Mouse (Mus musculus) CH12.LX (cell line): ENCODE measurements around the gene Rwdd3. TPM values are rescaled to one million over a fixed set of nuclear protein-coding genes. Genes with fewer than 3 reads are reported as not detected.

Experiments
- DNase-seq: peaks from one replicate; pipeline ENCODE4 v3.0.0-alpha.2; 2013; ENCODE audit errors: extremely low read depth
- H3K27ac ChIP-seq: 2 replicates; pipeline ENCODE4 v1.5.1; 2012; ENCODE audit warnings: low read depth, mild to moderate bottlenecking, control low read depth, moderate library complexity; ENCODE audit not compliant: insufficient read depth
- H3K27me3 ChIP-seq: replicated peaks from 2 replicates; pipeline ENCODE3; 2012; ENCODE audit warnings: inconsistent platforms
- H3K36me3 ChIP-seq, 2 experiments: replicated peaks in 1 of 2; 2 replicates each; pipeline versions ENCODE3 to v1.6.1; 2012; ENCODE audit warnings: inconsistent platforms in 1 of 2, low read length in 1 of 2, mild to moderate bottlenecking in 1 of 2, mixed read lengths in 1 of 2, moderate library complexity in 1 of 2; ENCODE audit not compliant: control insufficient read depth in 1 of 2, insufficient read depth in 1 of 2
- H3K4me1 ChIP-seq, 2 experiments: 2 replicates each; pipeline ENCODE4 v1.6.1; 2012; ENCODE audit warnings: inconsistent platforms in 1 of 2, moderate library complexity in 1 of 2; ENCODE audit not compliant: insufficient read depth in 2 of 2, control insufficient read depth in 1 of 2
- H3K4me2 ChIP-seq: 2 replicates; pipeline ENCODE4 v1.6.1; 2012; ENCODE audit warnings: low read depth, mild to moderate bottlenecking, control low read depth; ENCODE audit not compliant: poor library complexity, insufficient read depth, severe bottlenecking
- H3K4me3 ChIP-seq, 3 experiments: fragments of 150-350 bp in 1 of 3; sonication (generic) in 1 of 3; replicated peaks in 1 of 3; 2 replicates each; pipeline versions ENCODE3 to v1.5.1; 2011 to 2012; ENCODE audit warnings: low read depth in 2 of 3, low read length in 2 of 3, mild to moderate bottlenecking in 2 of 3, moderate library complexity in 2 of 3, control low read depth in 1 of 3, improper control_type of control experiment in 1 of 3, inconsistent platforms in 1 of 3, mixed read lengths in 1 of 3; ENCODE audit not compliant: poor library complexity in 1 of 3
- H3K79me2 ChIP-seq: replicated peaks from 2 replicates; pipeline ENCODE4 v1.6.1; 2012; ENCODE audit warnings: mild to moderate bottlenecking, moderate library complexity; ENCODE audit not compliant: control insufficient read depth, poor library complexity, insufficient read depth, severe bottlenecking; ENCODE audit errors: extremely low read depth
- H3K9ac ChIP-seq: 2 replicates; pipeline ENCODE4 v1.6.1; 2012; ENCODE audit warnings: low read depth, mild to moderate bottlenecking, control low read depth, moderate library complexity; ENCODE audit not compliant: insufficient read depth
- H3K9me3 ChIP-seq: replicated peaks from 2 replicates; pipeline ENCODE3; 2012; ENCODE audit warnings: low read length, inconsistent platforms, mixed read lengths
- BHLHE40 ChIP-seq: IDR thresholded peaks from 2 replicates; pipeline ENCODE4 v1.6.1; 2011; ENCODE audit warnings: mild to moderate bottlenecking, low read depth, low read length, improper control_type of control experiment
- CHD1 ChIP-seq: IDR thresholded peaks from 2 replicates; pipeline ENCODE4 v1.6.1; 2012; ENCODE audit warnings: low read depth, low read length, improper control_type of control experiment, inconsistent platforms
- CTCF ChIP-seq, 2 experiments: IDR thresholded peaks in 1 of 2; conservative IDR thresholded peaks in 1 of 2; 2 replicates each; pipeline ENCODE4 v1.5.1; 2011 to 2012; ENCODE audit warnings: low read depth in 2 of 2, low read length in 2 of 2, improper control_type of control experiment in 1 of 2, inconsistent platforms in 1 of 2, mild to moderate bottlenecking in 1 of 2, moderate library complexity in 1 of 2
- ETS1 ChIP-seq: conservative IDR thresholded peaks from 2 replicates; pipeline ENCODE4 v1.6.1; 2012; ENCODE audit warnings: low read depth, mild to moderate bottlenecking, inconsistent platforms, low read length, improper control_type of control experiment, moderate library complexity
- HCFC1 ChIP-seq: IDR thresholded peaks from 2 replicates; pipeline ENCODE4 v1.6.1; 2012; ENCODE audit warnings: low read depth, mild to moderate bottlenecking, inconsistent platforms, low read length, improper control_type of control experiment
- IRF4 ChIP-seq: IDR thresholded peaks from 2 replicates; pipeline ENCODE4 v1.6.1; 2014; ENCODE audit warnings: low read depth, mild to moderate bottlenecking, inconsistent platforms, low read length, improper control_type of control experiment
- JUN ChIP-seq: IDR thresholded peaks from 2 replicates; pipeline ENCODE4 v1.6.1; 2011; ENCODE audit warnings: low read depth, mild to moderate bottlenecking, low read length, improper control_type of control experiment, moderate library complexity; ENCODE audit not compliant: insufficient read depth
- KAT2A ChIP-seq: IDR thresholded peaks from 2 replicates; pipeline ENCODE4 v1.6.1; 2012; ENCODE audit warnings: low read length, improper control_type of control experiment, inconsistent platforms; ENCODE audit not compliant: insufficient replicate concordance
- MAX ChIP-seq: IDR thresholded peaks from 2 replicates; pipeline ENCODE4 v1.6.1; 2011; ENCODE audit warnings: low read length, improper control_type of control experiment
- MAZ ChIP-seq: IDR thresholded peaks from 2 replicates; pipeline ENCODE4 v1.6.1; 2012; ENCODE audit warnings: low read depth, mild to moderate bottlenecking, inconsistent platforms, low read length, improper control_type of control experiment, moderate library complexity
- MYC ChIP-seq: IDR thresholded peaks from 2 replicates; pipeline ENCODE4 v1.6.1; 2011; ENCODE audit warnings: low read depth, mild to moderate bottlenecking, improper control_type of control experiment, low read length
- PAX5 ChIP-seq: IDR thresholded peaks from 2 replicates; pipeline ENCODE4 v1.6.1; 2012; ENCODE audit warnings: low read length, inconsistent platforms, mixed read lengths
- POLR2A ChIP-seq: IDR thresholded peaks from 2 replicates; pipeline ENCODE4 v1.6.1; 2011; ENCODE audit warnings: low read depth, mild to moderate bottlenecking, improper control_type of control experiment, low read length
- POLR2AphosphoS2 ChIP-seq: IDR thresholded peaks from 2 replicates; pipeline ENCODE4 v1.6.1; 2011; ENCODE audit warnings: low read depth, low read length, improper control_type of control experiment
- RAD21 ChIP-seq: IDR thresholded peaks from 2 replicates; pipeline ENCODE4 v1.6.1; 2011; ENCODE audit warnings: low read depth, mild to moderate bottlenecking, low read length, improper control_type of control experiment, moderate library complexity
- SIN3A ChIP-seq: IDR thresholded peaks from 2 replicates; pipeline ENCODE4 v1.6.1; 2012; ENCODE audit warnings: low read length, improper control_type of control experiment, inconsistent platforms
- SMC3 ChIP-seq: IDR thresholded peaks from 2 replicates; pipeline ENCODE4 v1.6.1; 2011; ENCODE audit warnings: low read depth, low read length, improper control_type of control experiment
- TBP ChIP-seq: conservative IDR thresholded peaks from 2 replicates; pipeline ENCODE4 v1.6.1; 2011; ENCODE audit warnings: low read depth, low read length, improper control_type of control experiment
- TCF12 ChIP-seq: IDR thresholded peaks from 2 replicates; pipeline ENCODE4 v1.6.1; 2014; ENCODE audit warnings: low read depth, mild to moderate bottlenecking, inconsistent platforms, low read length, improper control_type of control experiment
- USF2 ChIP-seq: conservative IDR thresholded peaks from 2 replicates; pipeline ENCODE4 v1.6.1; 2011; ENCODE audit warnings: low read depth, low read length, improper control_type of control experiment
- ZC3H11A ChIP-seq: IDR thresholded peaks from 2 replicates; pipeline ENCODE4 v1.6.1; 2012; ENCODE audit warnings: low read depth, mild to moderate bottlenecking, inconsistent platforms, low read length, improper control_type of control experiment
- ZKSCAN1 ChIP-seq: IDR thresholded peaks from 2 replicates; pipeline ENCODE4 v1.6.1; 2012; ENCODE audit warnings: low read depth, inconsistent platforms, low read length, improper control_type of control experiment, borderline replicate concordance
- ZNF384 ChIP-seq: IDR thresholded peaks from 2 replicates; pipeline ENCODE4 v1.6.1; 2012; ENCODE audit warnings: low read depth, low read length, improper control_type of control experiment, inconsistent platforms
- dilution Hi-C: fragments of 300-500 bp; cut with MboI; formaldehyde crosslinking; loops from 2 replicates; pipeline ENCODE4 v1.14.3; 2020; ENCODE audit warnings: low sequenced_read_pairs; ENCODE audit not compliant: extremely low pct_unique_long_range_greater_than_20kb, extremely low pct_ligation_motif_present
- in situ Hi-C: fragments of 300-500 bp; cut with MboI; formaldehyde crosslinking; loops from 3 replicates; pipeline ENCODE4 v1.14.3; 2019; ENCODE audit warnings: low sequenced_read_pairs, low pct_ligation_motif_present, low pct_unique_long_range_greater_than_20kb, mixed read lengths
- polyA plus RNA-seq: library from polyadenylated mRNA; unstranded; fragments of >175 nt; gene quantifications from 2 replicates; pipeline ENCODE4 v1.2.1, GENCODE M21; 2012; ENCODE audit warnings: low read depth; ENCODE audit not compliant: insufficient read length
- total RNA-seq, 2 experiments: library from RNA; depleted of rRNA; stranded (reverse); fragments of 300-350 nt in 1 of 2; fragments of >200 nt in 1 of 2; gene quantifications; 2 replicates each; pipeline ENCODE4 v1.2.3; 2012 to 2014

The Rwdd3 gene
- total and polyA plus RNA-seq, 3 experiments: 2.3 to 5.9 (median 3.5) TPM

DNA sequence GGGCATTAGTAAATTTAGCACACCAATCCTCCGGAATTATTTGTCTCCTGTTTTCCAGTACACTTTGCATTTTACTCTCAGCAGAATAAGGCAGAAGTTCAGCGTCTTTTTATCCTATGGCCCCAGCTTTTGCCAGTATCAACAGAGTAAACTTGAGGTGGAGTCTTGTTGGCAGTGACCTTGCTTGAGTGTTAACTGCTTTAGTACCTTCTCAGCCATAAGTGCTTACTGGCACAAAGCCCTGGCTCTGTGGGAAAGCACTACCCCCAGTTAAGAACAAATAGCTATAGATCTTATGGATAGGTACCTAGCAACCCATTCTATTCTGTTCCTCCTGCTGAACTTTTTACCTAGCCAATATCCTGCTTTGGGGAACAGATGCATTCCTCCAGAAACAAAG, 17.7 kb upstream of the Rwdd3 start:
- dilution Hi-C loops (no loop called here), in situ Hi-C loops (no loop called here)
- Histone ChIP-seq H3K4me2 (no peak overlapping the region), H3K9me3 (no peaks in the 10 kb centered on the region), H3K4me1 (no peaks in the 10 kb centered on the region), H3K9ac (no peak overlapping the region), H3K27me3 (no peaks in the 10 kb centered on the region), H3K27ac (no peak overlapping the region), H3K79me2 (no peaks in the 10 kb centered on the region), H3K36me3 (no peaks in the 10 kb centered on the region), H3K4me3 (no peak overlapping the region)
- TF ChIP-seq RAD21 (no peak), BHLHE40 (no peak), SMC3 (no peak), MAZ (no peak), USF2 (no peak), POLR2AphosphoS2 (no peak), POLR2A (no peak), ZNF384 (no peak), CTCF (conservative IDR thresholded peaks at IDR 0.05 in 1 of 2, IDR thresholded peaks at IDR 0.05 in 1 of 2; ENCODE audit: low read depth in 2 of 2, low read length in 2 of 2) (no peak), TBP (no peak), ZKSCAN1 (no peak), SIN3A (no peak)
- no peak for DNase-seq

DNA sequence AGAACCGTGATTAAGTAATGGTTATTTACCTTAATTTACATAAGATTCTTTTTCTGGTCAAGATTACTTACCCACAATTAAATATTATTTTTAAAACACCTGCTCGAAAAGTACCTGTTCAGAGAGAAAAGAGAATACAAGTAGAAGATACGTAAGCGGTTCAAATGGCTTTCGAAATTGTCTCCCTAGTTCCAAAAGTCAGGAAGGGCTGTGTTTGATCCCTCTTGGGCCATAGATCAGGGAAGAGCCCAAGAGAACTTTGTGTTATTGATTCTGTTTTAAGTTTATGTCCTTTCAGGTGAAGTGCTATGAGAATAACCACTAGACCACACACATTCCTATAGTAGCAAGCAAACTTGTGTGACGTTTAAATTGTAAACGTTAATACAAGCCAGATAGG, 16.0 kb upstream of the Rwdd3 start:
- no peaks in the 10 kb centered on the region for H3K9me3 ChIP-seq
- dilution Hi-C loops: no loop called here
- H3K9ac ChIP-seq: no peak overlapping the region
- H3K4me1 ChIP-seq: no peaks in the 10 kb centered on the region
- no peaks in the 10 kb centered on the region for H3K36me3 ChIP-seq
- H3K4me3 ChIP-seq: no peak overlapping the region
- no peak for DNase-seq
- H3K4me2 ChIP-seq: no peak overlapping the region
- no peaks in the 10 kb centered on the region for H3K79me2 ChIP-seq
- H3K27me3 ChIP-seq: no peaks in the 10 kb centered on the region
- TF ChIP-seq KAT2A (no peak), IRF4 (no peak), MAZ (no peak), ZC3H11A (no peak), HCFC1 (no peak), MAX (no peak), ZKSCAN1 (no peak), CHD1 (no peak), PAX5 (no peak), CTCF (conservative IDR thresholded peaks at IDR 0.05 in 1 of 2, IDR thresholded peaks at IDR 0.05 in 1 of 2; ENCODE audit: low read depth in 2 of 2, low read length in 2 of 2) (no peak), MYC (no peak), BHLHE40 (no peak), POLR2A (no peak), RAD21 (no peak), TCF12 (no peak), ETS1 (no peak), POLR2AphosphoS2 (no peak), JUN (no peak)
- in situ Hi-C loops: no loop called here
- H3K27ac ChIP-seq: no peak overlapping the region
